Mouse (Mus musculus): ENCODE data around the gene Bola1. TPM values are rescaled to one million over a fixed set of nuclear protein-coding genes. Genes with fewer than 3 reads are reported as not detected.
A peak's percentile ranks its signal among the peaks of the same experiment; 100 is the strongest.
"Not testable (repeated sequence)": the region's sequence is repeated elsewhere in the genome, so short reads cannot be mapped to it uniquely, and the experiment has no call there.

The Bola1 gene
- polyA plus RNA-seq, 1 experiment from 2014 or later = 51.6 TPM

GRCm38 (mm10) chr3:96239949-96240798 lies 20.7 kb upstream of the Bola1 start, which contains the start of gene Hist2h2aa2:
Gene Hist2h2aa2, minus strand, starts transcription at chr3:96240276.
- H3K9me3 ChIP-seq (ENCODE audit: control insufficient read depth, low read length); H3K27me3 ChIP-seq (ENCODE audit: control insufficient read depth, insufficient read depth, low read depth, low read length); H3K36me3 ChIP-seq (ENCODE audit: control insufficient read depth, insufficient read depth, low read length): not testable (repeated sequence)
- WGBS = 3% methylated on average over 24 of the region's 85 CpGs
- peak; percentile 85 for ATAC-seq (ENCODE audit: low read depth)
- Histone ChIP-seq H3K9ac (ENCODE audit: low read length) (peak within 1 kb of the TSS; percentile 60), H3K27ac (ENCODE audit: low read length) (peak within 1 kb of the TSS; percentile 88), H3K4me1 (replicated peaks; ENCODE audit: control insufficient read depth, insufficient read depth, low read length) (peaks cover 30% of the 10 kb centered on the region), H3K4me2 (ENCODE audit: low read depth, low read length) (peak within 1 kb of the TSS; percentile 46), H3K4me3 (ENCODE audit: low read length) (peak within 1 kb of the TSS; percentile 41)

- H3K27ac ChIP-seq (ENCODE audit: low read length) = peak within 1 kb of the TSS; percentile 84
- H3K36me3 ChIP-seq (ENCODE audit: control insufficient read depth, insufficient read depth, low read length); H3K27me3 ChIP-seq (ENCODE audit: control insufficient read depth, insufficient read depth, low read depth, low read length); H3K9me3 ChIP-seq (ENCODE audit: control insufficient read depth, low read length): not testable (repeated sequence)
- H3K4me3 ChIP-seq (ENCODE audit: low read length) = peak within 1 kb of the TSS; percentile 62
- peaks cover 27% of the 10 kb centered on the region for H3K4me1 ChIP-seq (replicated peaks; ENCODE audit: control insufficient read depth, insufficient read depth, low read length)
- ATAC-seq (ENCODE audit: low read depth) = peak; percentile 93
- under 1% methylated on average over 11 of the region's 68 CpGs for WGBS
- peak within 1 kb of the TSS; percentile 75 for H3K9ac ChIP-seq (ENCODE audit: low read length)
- peak within 1 kb of the TSS; percentile 68 for H3K4me2 ChIP-seq (ENCODE audit: low read depth, low read length)
Measured at GRCm38 (mm10) chr3:96238954-96239793, 19.7 kb upstream of the Bola1 start, which contains the start of gene Hist2h3c2. Gene Hist2h3c2, minus strand, starts transcription at chr3:96239127.

GRCm38 (mm10) chr3:96237904-96238511 lies 18.5 kb upstream of the Bola1 start:
- Histone ChIP-seq H3K9me3 (ENCODE audit: control insufficient read depth, low read length) (no peaks in the 10 kb centered on the region), H3K27ac (ENCODE audit: low read length) (peak overlapping the region; percentile 84), H3K4me1 (replicated peaks; ENCODE audit: control insufficient read depth, insufficient read depth, low read length) (peaks cover 23% of the 10 kb centered on the region), H3K4me2 (ENCODE audit: low read depth, low read length) (peak overlapping the region; percentile 68), H3K27me3 (ENCODE audit: control insufficient read depth, insufficient read depth, low read depth, low read length) (no peaks in the 10 kb centered on the region), H3K36me3 (ENCODE audit: control insufficient read depth, insufficient read depth, low read length) (no peaks in the 10 kb centered on the region), H3K9ac (ENCODE audit: low read length) (peak overlapping the region; percentile 75), H3K4me3 (ENCODE audit: low read length) (peak overlapping the region; percentile 62)
- under 1% methylated on average over 12 of the region's 12 CpGs for WGBS
- ATAC-seq (ENCODE audit: low read depth) = no peak

DNA sequence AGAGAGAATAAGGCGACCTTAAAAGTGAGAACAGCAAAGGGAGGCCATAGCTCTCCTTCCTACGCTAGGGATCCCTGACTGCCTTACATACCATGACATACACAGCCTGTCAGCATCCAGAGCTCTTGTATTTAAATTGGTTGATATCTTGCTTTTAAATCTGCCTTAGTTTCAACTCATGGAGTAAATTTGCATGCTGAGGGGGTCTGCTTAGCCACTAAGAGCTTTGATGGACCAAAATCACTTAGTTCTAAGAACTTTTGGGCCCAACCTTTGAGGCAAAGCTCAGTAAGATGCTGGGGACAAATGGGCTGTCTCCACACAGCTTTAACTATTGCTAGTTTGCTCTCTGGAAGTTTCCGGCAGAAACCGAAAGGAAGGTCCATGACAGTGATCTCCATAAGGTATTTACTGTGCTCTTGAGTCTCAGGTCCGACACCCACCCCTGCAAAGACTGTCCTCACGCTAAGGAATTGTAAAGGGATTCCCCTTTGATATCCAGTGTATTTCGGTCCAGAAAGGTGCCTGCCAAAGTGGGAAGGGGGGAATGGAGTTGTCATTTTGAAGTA lies 17.9 kb upstream of the Bola1 start:
- WGBS = 5% methylated on average over 7 of the region's 7 CpGs
- no peaks in the 10 kb centered on the region for H3K9me3 ChIP-seq (ENCODE audit: control insufficient read depth, low read length)
- H3K27me3 ChIP-seq (ENCODE audit: control insufficient read depth, insufficient read depth, low read depth, low read length) = no peaks in the 10 kb centered on the region
- peak overlapping the region; percentile 84 for H3K27ac ChIP-seq (ENCODE audit: low read length)
- peak overlapping the region; percentile 75 for H3K9ac ChIP-seq (ENCODE audit: low read length)
- no peaks in the 10 kb centered on the region for H3K36me3 ChIP-seq (ENCODE audit: control insufficient read depth, insufficient read depth, low read length)
- peak overlapping the region; percentile 62 for H3K4me3 ChIP-seq (ENCODE audit: low read length)
- peaks cover 23% of the 10 kb centered on the region for H3K4me1 ChIP-seq (replicated peaks; ENCODE audit: control insufficient read depth, insufficient read depth, low read length)
- no peak for ATAC-seq (ENCODE audit: low read depth)
- peak overlapping the region; percentile 68 for H3K4me2 ChIP-seq (ENCODE audit: low read depth, low read length)

- Histone ChIP-seq H3K4me3 (ENCODE audit: low read length) (peak overlapping the region; percentile 62), H3K4me2 (ENCODE audit: low read depth, low read length) (peak overlapping the region; percentile 68), H3K9me3 (ENCODE audit: control insufficient read depth, low read length) (no peaks in the 10 kb centered on the region), H3K36me3 (ENCODE audit: control insufficient read depth, insufficient read depth, low read length) (no peaks in the 10 kb centered on the region), H3K27ac (ENCODE audit: low read length) (peak overlapping the region; percentile 84), H3K27me3 (ENCODE audit: control insufficient read depth, insufficient read depth, low read depth, low read length) (no peaks in the 10 kb centered on the region), H3K9ac (ENCODE audit: low read length) (peak overlapping the region; percentile 75), H3K4me1 (replicated peaks; ENCODE audit: control insufficient read depth, insufficient read depth, low read length) (peaks cover 23% of the 10 kb centered on the region)
- 65% methylated on average over 4 of the region's 4 CpGs for WGBS
- ATAC-seq (ENCODE audit: low read depth) = no peak
Measured at GRCm38 (mm10) chr3:96236834-96237334, 17.4 kb upstream of the Bola1 start.

DNA sequence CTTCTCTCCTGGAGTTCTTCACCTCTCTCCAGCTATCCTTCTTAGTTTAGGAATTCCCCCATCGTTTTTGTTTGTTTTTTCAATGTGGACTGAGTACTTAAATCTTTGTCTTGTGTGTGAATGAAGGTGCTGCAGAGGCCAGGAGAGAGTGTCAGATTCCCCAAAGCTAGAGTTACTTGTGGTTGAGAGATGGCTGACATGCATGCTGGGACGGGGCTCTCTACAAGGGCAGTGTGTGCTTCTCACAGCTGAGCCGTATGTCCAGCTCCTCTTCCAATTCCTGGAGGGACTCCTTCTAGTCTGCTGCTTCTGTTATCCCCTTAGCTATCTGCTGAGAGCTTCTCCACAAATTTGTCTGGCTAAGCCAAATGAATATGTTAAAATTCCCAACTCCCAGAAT lies 16.3 kb upstream of the Bola1 start:
- peaks cover 20% of the 10 kb centered on the region for H3K4me1 ChIP-seq (replicated peaks; ENCODE audit: control insufficient read depth, insufficient read depth, low read length)
- no peak for ATAC-seq (ENCODE audit: low read depth)
- H3K9ac ChIP-seq (ENCODE audit: low read length) = no peak overlapping the region
- no peaks in the 10 kb centered on the region for H3K27me3 ChIP-seq (ENCODE audit: control insufficient read depth, insufficient read depth, low read depth, low read length)
- H3K27ac ChIP-seq (ENCODE audit: low read length) = no peak overlapping the region
- no peak overlapping the region for H3K4me2 ChIP-seq (ENCODE audit: low read depth, low read length)
- H3K9me3 ChIP-seq (ENCODE audit: control insufficient read depth, low read length) = no peaks in the 10 kb centered on the region
- no peaks in the 10 kb centered on the region for H3K36me3 ChIP-seq (ENCODE audit: control insufficient read depth, insufficient read depth, low read length)
- no peak overlapping the region for H3K4me3 ChIP-seq (ENCODE audit: low read length)
- WGBS = 26% methylated on average over 3 of the region's 3 CpGs

DNA sequence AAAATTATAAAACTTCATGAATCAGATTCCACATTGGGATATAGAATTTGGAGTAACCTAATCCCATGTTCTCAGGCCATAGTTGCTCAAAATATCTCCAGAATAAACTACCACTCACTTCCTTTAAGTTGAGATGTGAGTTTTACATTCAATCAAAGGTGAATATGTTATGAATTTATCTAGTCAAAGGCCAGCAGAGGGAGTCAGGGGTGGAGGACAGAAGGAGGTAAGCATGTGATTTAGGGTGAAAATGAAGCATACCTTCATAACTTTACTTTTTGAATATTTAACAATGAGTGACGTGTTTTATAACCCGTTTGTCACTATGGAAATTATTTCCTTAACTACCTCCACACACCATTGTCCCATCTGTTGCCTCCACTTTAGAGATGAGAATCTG lies 15.4 kb upstream of the Bola1 start:
- no peaks in the 10 kb centered on the region for H3K9me3 ChIP-seq (ENCODE audit: control insufficient read depth, low read length)
- no peak overlapping the region for H3K4me2 ChIP-seq (ENCODE audit: low read depth, low read length)
- H3K36me3 ChIP-seq (ENCODE audit: control insufficient read depth, insufficient read depth, low read length) = no peaks in the 10 kb centered on the region
- WGBS = 92% methylated on average over 2 of the region's 2 CpGs
- no peak overlapping the region for H3K9ac ChIP-seq (ENCODE audit: low read length)
- H3K27me3 ChIP-seq (ENCODE audit: control insufficient read depth, insufficient read depth, low read depth, low read length) = no peaks in the 10 kb centered on the region
- no peak overlapping the region for H3K4me3 ChIP-seq (ENCODE audit: low read length)
- H3K27ac ChIP-seq (ENCODE audit: low read length) = no peak overlapping the region
- peaks cover 18% of the 10 kb centered on the region for H3K4me1 ChIP-seq (replicated peaks; ENCODE audit: control insufficient read depth, insufficient read depth, low read length)
- no peak for ATAC-seq (ENCODE audit: low read depth)

- Histone ChIP-seq H3K4me2 (ENCODE audit: low read depth, low read length) (no peak overlapping the region), H3K36me3 (ENCODE audit: control insufficient read depth, insufficient read depth, low read length) (no peaks in the 10 kb centered on the region), H3K9ac (ENCODE audit: low read length) (no peak overlapping the region), H3K27me3 (ENCODE audit: control insufficient read depth, insufficient read depth, low read depth, low read length) (no peaks in the 10 kb centered on the region), H3K27ac (ENCODE audit: low read length) (no peak overlapping the region), H3K4me3 (ENCODE audit: low read length) (no peak overlapping the region), H3K4me1 (replicated peaks; ENCODE audit: control insufficient read depth, insufficient read depth, low read length) (peaks cover 7% of the 10 kb centered on the region), H3K9me3 (ENCODE audit: control insufficient read depth, low read length) (no peaks in the 10 kb centered on the region)
- ATAC-seq (ENCODE audit: low read depth) = peak; percentile 44; the same call in 1 of the 2 replicates
- WGBS = 37% methylated on average over 2 of the region's 2 CpGs
Measured at GRCm38 (mm10) chr3:96231758-96232120, 12.2 kb upstream of the Bola1 start.
